In genomic region chr1:91454927-91455326, GRCm38 (mm10) we compare ENCODE assay signal across 16 mouse cellular contexts. TPM values are rescaled to one million over a fixed set of nuclear protein-coding genes. Genes with fewer than 3 reads are reported as not detected.
DNase-seq lines count a peak whose midpoint lies in the region; ATAC-seq and TF ChIP-seq lines count a peak whose summit lies in the region.
"Had no signal": no experiment of that assay in that cellular context is flagged by ENCODE, and none has a peak within 500 bp of the region (broad histone marks: within the 10 kb centered on the region; RNA-seq: fewer than 3 reads in every experiment).

No protein-coding gene starts in this region.

- H3K27ac ChIP-seq in hindbrain, postnatal 0 days: 0 out of 2 replicates have a peak overlapping the region, but pooled peaks have one; percentile 70
- no peak overlapping the region for H3K27ac ChIP-seq in hindbrain, embryonic 11.5 days (ENCODE audit: low read depth, low read length)
- peak overlapping the region; percentile 92 for H3K27ac ChIP-seq in lung, embryonic 15.5 days
- H3K27ac ChIP-seq in liver, postnatal 0 days (ENCODE audit: low read depth): peak overlapping the region; percentile 95
- H3K27ac ChIP-seq in forebrain, embryonic 12.5 days: no peak overlapping the region
- H3K27ac ChIP-seq: midbrain, embryonic 15.5 days had no signal

- no peak for ATAC-seq in hindbrain, postnatal 0 days
- ATAC-seq in hindbrain, embryonic 11.5 days (ENCODE audit: low FRiP score): no peak
- ATAC-seq in lung, embryonic 15.5 days (ENCODE audit: borderline replicate concordance, extremely low read depth, low FRiP score, low TSS enrichment): no peak
- no peak for ATAC-seq in liver, postnatal 0 days
- ATAC-seq in forebrain, embryonic 12.5 days (ENCODE audit: low FRiP score): no peak
- ATAC-seq: activated CD4-positive, CD25-positive, alpha-beta regulatory T cell, adult 4 months; forebrain, embryonic 15.5 days; midbrain, embryonic 15.5 days had no signal

- no peak for TF ChIP-seq CTCF in hindbrain, postnatal 0 days (IDR thresholded peaks at IDR 0.05; ENCODE audit: low read depth)
- TF ChIP-seq CTCF in liver, postnatal 0 days (IDR thresholded peaks at IDR 0.05; ENCODE audit: low read depth): no peak

- TF ChIP-seq EP300 in liver, postnatal 0 days (IDR thresholded peaks at IDR 0.05; ENCODE audit: low read depth): no peak

- H3K4me3 ChIP-seq in hindbrain, postnatal 0 days (ENCODE audit: low read length): no peak overlapping the region
- H3K4me3 ChIP-seq in hindbrain, embryonic 11.5 days (ENCODE audit: low read depth, low read length): no peak overlapping the region
- H3K4me3 ChIP-seq in lung, embryonic 15.5 days: no peak overlapping the region
- no peak overlapping the region for H3K4me3 ChIP-seq in liver, postnatal 0 days (ENCODE audit: low read depth, low read length)
- H3K4me3 ChIP-seq in forebrain, embryonic 12.5 days (replicated peaks): no peak overlapping the region
- H3K4me3 ChIP-seq: embryonic facial prominence, embryonic 15.5 days; forebrain, embryonic 15.5 days; limb, embryonic 10.5 days; midbrain, embryonic 15.5 days had no signal

- no peak overlapping the region for H3K9ac ChIP-seq in hindbrain, postnatal 0 days (replicated peaks; ENCODE audit: low read length)
- H3K9ac ChIP-seq in hindbrain, embryonic 11.5 days (ENCODE audit: low read depth, low read length): no peak overlapping the region
- H3K9ac ChIP-seq in lung, embryonic 15.5 days: no peak overlapping the region
- H3K9ac ChIP-seq in liver, postnatal 0 days (replicated peaks): 0 out of 2 replicates have a peak overlapping the region, but pooled peaks have one; percentile 55
- H3K9ac ChIP-seq in forebrain, embryonic 12.5 days: no peak overlapping the region
- H3K9ac ChIP-seq: embryonic facial prominence, embryonic 15.5 days; forebrain, embryonic 15.5 days; midbrain, embryonic 15.5 days had no signal

- 76% methylated on average over 3 of the region's 3 CpGs for WGBS in hindbrain, postnatal 0 days
- WGBS in hindbrain, embryonic 11.5 days: 91% methylated on average over 3 of the region's 3 CpGs
- 76% methylated on average over 3 of the region's 3 CpGs for WGBS in lung, embryonic 15.5 days
- WGBS in liver, postnatal 0 days (ENCODE audit: insufficient replicate concordance): 74% methylated on average over 3 of the region's 3 CpGs
- WGBS in forebrain, embryonic 12.5 days: 100% methylated on average over 3 of the region's 3 CpGs

- no peaks in the 10 kb centered on the region for H3K27me3 ChIP-seq in hindbrain, postnatal 0 days (ENCODE audit: insufficient read depth, low read length)
- no peaks in the 10 kb centered on the region for H3K27me3 ChIP-seq in hindbrain, embryonic 11.5 days (ENCODE audit: control insufficient read depth, insufficient read depth, low read length)
- H3K27me3 ChIP-seq in lung, embryonic 15.5 days: no peaks in the 10 kb centered on the region
- H3K27me3 ChIP-seq in liver, postnatal 0 days (ENCODE audit: insufficient read depth, low read length): no peaks in the 10 kb centered on the region
- peaks cover 11% of the 10 kb centered on the region for H3K27me3 ChIP-seq in forebrain, embryonic 12.5 days
- H3K27me3 ChIP-seq: CH12.LX; embryonic facial prominence, embryonic 15.5 days; forebrain, embryonic 15.5 days; midbrain, embryonic 15.5 days had no signal

- H3K4me2 ChIP-seq in hindbrain, postnatal 0 days (ENCODE audit: low read depth, low read length): peak overlapping the region; percentile 90; the same call in 1 of the 2 replicates
- no peak overlapping the region for H3K4me2 ChIP-seq in hindbrain, embryonic 11.5 days (replicated peaks; ENCODE audit: low read depth, low read length)
- no peak overlapping the region for H3K4me2 ChIP-seq in lung, embryonic 15.5 days
- peak overlapping the region; percentile 90 for H3K4me2 ChIP-seq in liver, postnatal 0 days (ENCODE audit: low read depth, low read length)
- H3K4me2 ChIP-seq in forebrain, embryonic 12.5 days: no peak overlapping the region
- H3K4me2 ChIP-seq: midbrain, embryonic 15.5 days had no signal

- peak; percentile 8 for DNase-seq in adrenal gland, adult 8-10 months
- DNase-seq in adrenal gland, postnatal 36 days: no peak
- no peak for DNase-seq in hindbrain, postnatal 0 days (ENCODE audit: low spot score)
- no peak for DNase-seq in hindbrain, embryonic 11.5 days (ENCODE audit: low spot score)
- no peak for DNase-seq in lung, postnatal 36 days
- DNase-seq in liver, postnatal 0 days: peak; percentile 13
- DNase-seq: cerebellum, adult 11 months; gastrocnemius, postnatal 10 days had no signal

- no peaks in the 10 kb centered on the region for H3K36me3 ChIP-seq in hindbrain, postnatal 0 days (ENCODE audit: insufficient read depth, low read length)
- H3K36me3 ChIP-seq in hindbrain, embryonic 11.5 days (ENCODE audit: control insufficient read depth, insufficient read depth, low read length): no peaks in the 10 kb centered on the region
- no peaks in the 10 kb centered on the region for H3K36me3 ChIP-seq in lung, embryonic 15.5 days
- peaks cover 6% of the 10 kb centered on the region; the same call in 1 of the 2 replicates for H3K36me3 ChIP-seq in liver, postnatal 0 days (replicated peaks; ENCODE audit: insufficient read depth, low read length)
- H3K36me3 ChIP-seq in forebrain, embryonic 12.5 days (replicated peaks): no peaks in the 10 kb centered on the region
- H3K36me3 ChIP-seq: forebrain, embryonic 15.5 days; limb, embryonic 10.5 days; midbrain, embryonic 15.5 days had no signal

- peaks cover 11% of the 10 kb centered on the region for H3K4me1 ChIP-seq in hindbrain, postnatal 0 days (ENCODE audit: insufficient read depth, low read length)
- H3K4me1 ChIP-seq in hindbrain, embryonic 11.5 days (replicated peaks; ENCODE audit: control insufficient read depth, insufficient read depth, low read length): peaks cover 5% of the 10 kb centered on the region; the same call in 1 of the 2 replicates
- peaks cover 72% of the 10 kb centered on the region for H3K4me1 ChIP-seq in lung, embryonic 15.5 days
- peaks cover 67% of the 10 kb centered on the region for H3K4me1 ChIP-seq in liver, postnatal 0 days (ENCODE audit: insufficient read depth)
- peaks cover 30% of the 10 kb centered on the region for H3K4me1 ChIP-seq in forebrain, embryonic 12.5 days

- no peaks in the 10 kb centered on the region for H3K9me3 ChIP-seq in hindbrain, postnatal 0 days (ENCODE audit: low read length)
- H3K9me3 ChIP-seq in hindbrain, embryonic 11.5 days (ENCODE audit: control insufficient read depth, low read length): no peaks in the 10 kb centered on the region
- H3K9me3 ChIP-seq in lung, embryonic 15.5 days: no peaks in the 10 kb centered on the region
- no peaks in the 10 kb centered on the region for H3K9me3 ChIP-seq in liver, postnatal 0 days (ENCODE audit: low read length)
- no peaks in the 10 kb centered on the region for H3K9me3 ChIP-seq in forebrain, embryonic 12.5 days
- H3K9me3 ChIP-seq: embryonic facial prominence, embryonic 15.5 days; forebrain, embryonic 15.5 days; limb, embryonic 10.5 days; midbrain, embryonic 15.5 days had no signal

RNA-seq across cellular contexts. Expression of gene Per2, which starts 4.2 kb away (rescaled TPM):
- 10 to 100 TPM; 42.5 to 75.0 (median 45.4) TPM for total RNA-seq in adrenal gland, adult 8-10 months (2022)
- 10 to 100 TPM; 37.1 to 84.7 TPM for total RNA-seq in adrenal gland, postnatal 36 days (2021)
- total RNA-seq in hindbrain, postnatal 0 days (2014; rRNA removed): 10.0 and 12.0 TPM in 2 replicates
- polyA plus RNA-seq in hindbrain, postnatal 0 days (2015; fragmentation: Nextera tagmentation; extraction: Ambion mirVana): 4.2 and 5.1 TPM in 2 replicates
- 1.7 and 2.8 TPM in 2 replicates for polyA plus RNA-seq in hindbrain, embryonic 11.5 days (2014; fragmentation: Nextera tagmentation; extraction: Ambion mirVana)
- polyA plus RNA-seq in lung, embryonic 15.5 days (2015; fragmentation: Nextera tagmentation; extraction: Ambion mirVana): 8.2 and 11.4 TPM in 2 replicates
- polyA plus RNA-seq in liver, postnatal 0 days (2015; fragmentation: Nextera tagmentation; extraction: Ambion mirVana): 2.4 and 2.5 TPM in 2 replicates
- polyA plus RNA-seq in forebrain, embryonic 12.5 days (2016; fragmentation: Nextera tagmentation; extraction: Ambion mirVana): 3.7 and 3.9 TPM in 2 replicates

RNA-seq across cellular contexts. Expression of gene Traf3ip1, which starts 39.5 kb away (rescaled TPM):
- total RNA-seq in adrenal gland, adult 8-10 months (2022): 10 to 100 TPM; 11.4 to 15.7 (median 12.9) TPM
- total RNA-seq in adrenal gland, postnatal 36 days (2021): 10 to 100 TPM; 11.2 to 16.9 TPM
- 10.3 and 11.7 TPM in 2 replicates for total RNA-seq in hindbrain, postnatal 0 days (2014; rRNA removed)
- polyA plus RNA-seq in hindbrain, postnatal 0 days (2015; fragmentation: Nextera tagmentation; extraction: Ambion mirVana): 7.4 and 8.1 TPM in 2 replicates
- polyA plus RNA-seq in hindbrain, embryonic 11.5 days (2014; fragmentation: Nextera tagmentation; extraction: Ambion mirVana): 7.3 and 7.7 TPM in 2 replicates
- 11.0 and 11.5 TPM in 2 replicates for polyA plus RNA-seq in lung, embryonic 15.5 days (2015; fragmentation: Nextera tagmentation; extraction: Ambion mirVana)
- 2.2 and 2.5 TPM in 2 replicates for polyA plus RNA-seq in liver, postnatal 0 days (2015; fragmentation: Nextera tagmentation; extraction: Ambion mirVana)
- polyA plus RNA-seq in forebrain, embryonic 12.5 days (2016; fragmentation: Nextera tagmentation; extraction: Ambion mirVana): 12.1 and 13.9 TPM in 2 replicates

RNA-seq across cellular contexts. Expression of gene Hes6, which starts 41.1 kb away (rescaled TPM):
- 100 to 1,000 TPM; 178 to 376 (median 294) TPM for total RNA-seq in adrenal gland, adult 8-10 months (2022)
- 100 to 1,000 TPM; 274 to 679 TPM for total RNA-seq in adrenal gland, postnatal 36 days (2021)
- 154 and 160 TPM in 2 replicates for total RNA-seq in hindbrain, postnatal 0 days (2014; rRNA removed)
- 129 and 131 TPM in 2 replicates for polyA plus RNA-seq in hindbrain, postnatal 0 days (2015; fragmentation: Nextera tagmentation; extraction: Ambion mirVana)
- polyA plus RNA-seq in hindbrain, embryonic 11.5 days (2014; fragmentation: Nextera tagmentation; extraction: Ambion mirVana): 288 and 318 TPM in 2 replicates
- polyA plus RNA-seq in lung, embryonic 15.5 days (2015; fragmentation: Nextera tagmentation; extraction: Ambion mirVana): 85.4 and 91.3 TPM in 2 replicates
- polyA plus RNA-seq in liver, postnatal 0 days (2015; fragmentation: Nextera tagmentation; extraction: Ambion mirVana): 33.1 and 35.0 TPM in 2 replicates
- 295 and 297 TPM in 2 replicates for polyA plus RNA-seq in forebrain, embryonic 12.5 days (2016; fragmentation: Nextera tagmentation; extraction: Ambion mirVana)

RNA-seq across cellular contexts. Expression of gene Ilkap, which starts 56.3 kb away (rescaled TPM):
- 100 to 1,000 TPM in 3 of 4 experiments, 10 to 100 TPM in 1; 89.4 to 138 (median 108) TPM for total RNA-seq in adrenal gland, adult 8-10 months (2022)
- total RNA-seq in adrenal gland, postnatal 36 days (2021): 100 to 1,000 TPM in 1 of 2 experiments, 10 to 100 TPM in 1; 97.0 to 132 TPM
- 66.7 and 66.9 TPM in 2 replicates for total RNA-seq in hindbrain, postnatal 0 days (2014; rRNA removed)
- 119 and 120 TPM in 2 replicates for polyA plus RNA-seq in hindbrain, postnatal 0 days (2015; fragmentation: Nextera tagmentation; extraction: Ambion mirVana)
- polyA plus RNA-seq in hindbrain, embryonic 11.5 days (2014; fragmentation: Nextera tagmentation; extraction: Ambion mirVana): 172 TPM in 2 replicates
- polyA plus RNA-seq in lung, embryonic 15.5 days (2015; fragmentation: Nextera tagmentation; extraction: Ambion mirVana): 146 and 149 TPM in 2 replicates
- 40.3 and 42.8 TPM in 2 replicates for polyA plus RNA-seq in liver, postnatal 0 days (2015; fragmentation: Nextera tagmentation; extraction: Ambion mirVana)
- polyA plus RNA-seq in forebrain, embryonic 12.5 days (2016; fragmentation: Nextera tagmentation; extraction: Ambion mirVana): 153 and 163 TPM in 2 replicates

Comparison
In these comparisons a context has a peak if more than half of its experiments do, and no peak if none do; other contexts are left out.
1. DNase-seq: peak in adrenal gland, adult 8-10 months (single experiment) and liver, postnatal 0 days (single experiment); none in adrenal gland, postnatal 36 days (0 of 2), hindbrain, postnatal 0 days (single experiment), hindbrain, embryonic 11.5 days (single experiment) and lung, postnatal 36 days (single experiment).
2. H3K27ac ChIP-seq: peak in hindbrain, postnatal 0 days (single experiment), lung, embryonic 15.5 days (single experiment) and liver, postnatal 0 days (single experiment); none in hindbrain, embryonic 11.5 days (single experiment) and forebrain, embryonic 12.5 days (single experiment).
3. H3K4me2 ChIP-seq: peak in hindbrain, postnatal 0 days (single experiment) and liver, postnatal 0 days (single experiment); none in hindbrain, embryonic 11.5 days (single experiment), lung, embryonic 15.5 days (single experiment) and forebrain, embryonic 12.5 days (single experiment).